Mouse (Mus musculus): ENCODE data around the gene Scimp. TPM values are rescaled to one million over a fixed set of nuclear protein-coding genes. Genes with fewer than 3 reads are reported as not detected.
"Not testable (repeated sequence)": the region's sequence is repeated elsewhere in the genome, so short reads cannot be mapped to it uniquely, and the experiment has no call there.

Gene Scimp
- total and polyA plus RNA-seq, 3 experiments = 0.27 to 0.84 (median 0.70) TPM

DNA sequence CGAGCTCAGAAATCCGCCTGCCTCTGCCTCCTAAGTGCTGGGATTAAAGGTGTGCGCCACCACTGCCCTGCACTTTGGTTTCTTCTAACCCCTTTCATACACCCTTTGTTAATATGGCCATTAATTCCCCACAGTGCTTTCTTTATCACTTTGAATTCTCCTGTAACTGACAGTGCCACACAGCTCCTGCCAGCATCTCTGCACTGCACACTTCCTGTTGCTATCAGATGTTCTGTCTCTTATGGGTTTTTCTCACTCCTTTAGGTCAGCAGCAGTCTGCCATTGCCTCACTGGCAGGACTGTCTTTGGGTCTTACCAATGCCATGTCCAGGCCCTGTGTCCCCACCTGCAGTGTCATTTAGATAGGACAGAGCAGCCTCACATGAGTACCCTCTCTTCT is 41.6 kb downstream of the Scimp start:
- H3K79me2 ChIP-seq (replicated peaks; ENCODE audit: control insufficient read depth, insufficient read depth, low read length) = no peaks in the 10 kb centered on the region
- WGBS = 97% methylated on average over 3 of the region's 3 CpGs
- H3K27ac ChIP-seq = no peak overlapping the region
- DNase-seq = no peak
- intact Hi-C loops (cut with DNase I) = no loop called here
- no peaks in the 10 kb centered on the region for H3K27me3 ChIP-seq (ENCODE audit: control insufficient read depth, insufficient read depth, low read length)
- no peak overlapping the region for H3K9ac ChIP-seq (ENCODE audit: low read depth, low read length)
- no peaks in the 10 kb centered on the region; the same call in 1 of the 2 replicates for H3K4me1 ChIP-seq (ENCODE audit: control insufficient read depth, insufficient read depth, low read length)
- peaks cover 5% of the 10 kb centered on the region for H3K36me3 ChIP-seq (ENCODE audit: control insufficient read depth, insufficient read depth, low read length)
- no peak overlapping the region for H3K4me3 ChIP-seq
- TF ChIP-seq EP300 (IDR thresholded peaks at IDR 0.05; ENCODE audit: insufficient read depth, low read depth, low read length) (no peak), POLR2A (IDR thresholded peaks at IDR 0.05; ENCODE audit: insufficient read depth, low read depth, low read length) (no peak), CTCF (IDR thresholded peaks at IDR 0.05) (no peak)

DNA sequence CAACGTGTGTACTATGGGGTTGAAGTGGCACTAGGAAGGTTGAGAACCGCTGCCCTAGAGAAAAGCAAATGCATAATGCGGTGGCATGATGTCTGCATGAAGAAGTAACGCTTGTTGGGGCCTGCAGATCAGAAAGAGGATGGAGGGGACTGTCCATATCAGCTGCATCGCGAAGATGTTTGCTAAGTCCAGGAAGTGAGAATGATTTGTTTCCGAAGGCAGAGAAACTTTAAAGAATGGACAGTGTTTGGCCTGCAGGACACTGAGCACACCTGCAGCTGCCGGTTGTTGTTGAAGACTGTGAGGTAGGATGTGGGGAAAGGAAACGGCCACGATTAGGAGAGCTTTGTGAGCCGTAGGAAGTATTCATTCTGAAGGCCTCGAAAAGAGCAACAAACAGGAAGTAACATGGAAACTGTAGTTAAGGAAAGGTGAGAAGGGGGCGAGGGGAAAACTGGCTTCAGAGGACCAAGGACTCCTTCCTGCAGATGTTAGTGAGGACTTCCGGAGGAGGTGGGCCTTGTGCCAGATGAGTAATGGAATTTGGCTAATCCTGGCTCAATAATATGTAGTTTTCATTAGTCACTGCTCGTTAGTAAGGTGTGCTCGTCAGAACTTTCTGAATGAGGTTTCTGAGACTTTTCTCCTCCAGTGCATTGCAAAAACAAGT is 46.5 kb downstream of the Scimp start:
- intact Hi-C loops (cut with DNase I) = no loop called here
- H3K9ac ChIP-seq (ENCODE audit: low read depth, low read length) = no peak overlapping the region
- WGBS = 43% methylated on average over 16 of the region's 16 CpGs
- peaks cover 10% of the 10 kb centered on the region for H3K36me3 ChIP-seq (ENCODE audit: control insufficient read depth, insufficient read depth, low read length)
- peaks cover 4% of the 10 kb centered on the region for H3K4me1 ChIP-seq (ENCODE audit: control insufficient read depth, insufficient read depth, low read length)
- TF ChIP-seq EP300 (IDR thresholded peaks at IDR 0.05; ENCODE audit: insufficient read depth, low read depth, low read length) (0 out of 2 replicates have a peak, but pooled peaks have one; percentile 62), POLR2A (IDR thresholded peaks at IDR 0.05; ENCODE audit: insufficient read depth, low read depth, low read length) (0 out of 2 replicates have a peak, but pooled peaks have one; percentile 5), CTCF (IDR thresholded peaks at IDR 0.05) (no peak)
- no peaks in the 10 kb centered on the region for H3K27me3 ChIP-seq (ENCODE audit: control insufficient read depth, insufficient read depth, low read length)
- H3K4me3 ChIP-seq = no peak overlapping the region
- DNase-seq = peak; percentile 36 to 60
- H3K27ac ChIP-seq = peak overlapping the region; percentile 36; the same call in 1 of the 2 replicates
- no peaks in the 10 kb centered on the region for H3K79me2 ChIP-seq (replicated peaks; ENCODE audit: control insufficient read depth, insufficient read depth, low read length)

DNA sequence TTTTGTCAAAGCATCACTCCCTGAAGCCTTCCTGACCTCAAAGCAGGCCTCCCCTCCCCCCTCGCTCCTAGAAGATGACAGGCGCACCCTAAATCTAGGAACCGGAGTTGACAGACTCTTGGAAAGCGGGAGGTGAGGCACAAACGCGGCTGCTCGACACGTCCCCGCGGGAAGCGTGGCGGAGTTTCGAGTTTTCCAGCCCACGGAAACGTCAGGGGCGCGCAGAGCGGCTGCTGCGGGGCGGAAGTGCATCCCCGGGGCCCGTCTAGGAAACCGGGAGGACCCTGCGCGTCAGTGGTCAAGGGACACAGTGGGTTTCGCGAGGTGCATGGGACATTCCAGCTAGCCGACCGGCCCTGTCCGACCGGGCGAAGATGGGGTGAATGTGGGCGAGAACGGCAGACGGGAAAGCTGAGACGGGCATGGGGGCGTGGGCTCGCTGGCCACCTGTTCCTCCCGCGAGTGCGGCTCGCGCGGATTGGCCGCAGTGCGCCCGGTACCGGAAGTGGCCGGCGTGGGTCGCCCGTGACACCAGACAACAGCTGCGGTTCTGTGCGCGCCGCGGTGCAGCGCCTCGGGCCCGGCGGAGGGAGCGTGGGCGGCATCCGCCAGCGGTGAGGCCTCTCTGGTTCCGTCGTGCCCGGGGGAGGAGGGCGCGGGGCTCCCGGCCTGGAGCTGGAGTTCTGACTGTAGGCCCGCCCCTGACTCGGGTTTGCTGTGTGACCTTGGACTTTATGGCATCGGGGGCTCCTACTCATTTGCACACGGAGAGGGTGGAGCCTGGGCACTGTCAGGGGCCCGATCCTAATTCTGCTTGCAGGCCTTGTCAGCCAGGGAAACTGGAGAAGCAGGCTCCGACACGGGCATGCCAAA is 48.2 kb downstream of the Scimp start, which contains the start of gene Zfp3:
TSS of gene Zfp3 (plus strand) at position 274 of the 873 bp plus-strand sequence.
- no peaks in the 10 kb centered on the region for H3K27me3 ChIP-seq (ENCODE audit: control insufficient read depth, insufficient read depth, low read length)
- WGBS = under 1% methylated on average over 77 of the region's 78 CpGs
- TF ChIP-seq CTCF (IDR thresholded peaks at IDR 0.05) (peak; percentile 13; the same call in 1 of the 2 replicates), EP300 (IDR thresholded peaks at IDR 0.05; ENCODE audit: insufficient read depth, low read depth, low read length) (no peak), POLR2A (IDR thresholded peaks at IDR 0.05; ENCODE audit: insufficient read depth, low read depth, low read length) (peak; percentile 48)
- peak within 1 kb of the TSS; percentile 77 for H3K4me3 ChIP-seq
- H3K79me2 ChIP-seq (replicated peaks; ENCODE audit: control insufficient read depth, insufficient read depth, low read length) = no peaks in the 10 kb centered on the region
- H3K4me1 ChIP-seq (ENCODE audit: control insufficient read depth, insufficient read depth, low read length) = peaks cover 4% of the 10 kb centered on the region
- intact Hi-C loops (cut with DNase I) = no loop called here
- peaks cover 10% of the 10 kb centered on the region for H3K36me3 ChIP-seq (ENCODE audit: control insufficient read depth, insufficient read depth, low read length)
- DNase-seq = peak; percentile 84 to 88
- peak within 1 kb of the TSS; percentile 84 for H3K9ac ChIP-seq (ENCODE audit: low read depth, low read length)
- H3K27ac ChIP-seq = peak within 1 kb of the TSS; percentile 89

DNA sequence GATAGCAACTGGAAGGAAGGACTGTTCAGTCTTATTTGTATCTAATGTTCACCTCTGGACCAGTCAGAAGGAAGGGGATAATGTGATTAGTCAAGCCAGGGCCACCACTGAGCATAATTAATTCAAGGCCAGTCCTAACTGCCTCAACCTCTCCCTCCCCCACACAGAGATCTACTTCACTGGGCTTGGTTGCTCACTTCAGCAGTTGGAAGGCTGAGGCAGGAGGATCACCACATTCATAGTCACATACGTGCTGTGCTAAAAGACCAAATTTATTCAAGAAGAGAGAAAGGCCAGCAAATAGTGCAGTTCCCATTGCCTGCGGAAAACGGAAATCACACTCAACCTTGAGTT is 48.8 kb downstream of the Scimp start:
- intact Hi-C loops (cut with DNase I) = no loop called here
- peaks cover 4% of the 10 kb centered on the region for H3K4me1 ChIP-seq (ENCODE audit: control insufficient read depth, insufficient read depth, low read length)
- no peaks in the 10 kb centered on the region for H3K27me3 ChIP-seq (ENCODE audit: control insufficient read depth, insufficient read depth, low read length)
- H3K27ac ChIP-seq = peak overlapping the region; percentile 89
- H3K4me3 ChIP-seq = peak overlapping the region; percentile 77
- WGBS = 20% methylated on average over 3 of the region's 3 CpGs
- no peak for TF ChIP-seq EP300 (IDR thresholded peaks at IDR 0.05; ENCODE audit: insufficient read depth, low read depth, low read length)
- TF ChIP-seq CTCF (IDR thresholded peaks at IDR 0.05) = no peak
- no peak for TF ChIP-seq POLR2A (IDR thresholded peaks at IDR 0.05; ENCODE audit: insufficient read depth, low read depth, low read length)
- no peaks in the 10 kb centered on the region for H3K79me2 ChIP-seq (replicated peaks; ENCODE audit: control insufficient read depth, insufficient read depth, low read length)
- H3K9ac ChIP-seq (ENCODE audit: low read depth, low read length) = peak overlapping the region; percentile 84
- no peak for DNase-seq
- peaks cover 10% of the 10 kb centered on the region for H3K36me3 ChIP-seq (ENCODE audit: control insufficient read depth, insufficient read depth, low read length)

DNA sequence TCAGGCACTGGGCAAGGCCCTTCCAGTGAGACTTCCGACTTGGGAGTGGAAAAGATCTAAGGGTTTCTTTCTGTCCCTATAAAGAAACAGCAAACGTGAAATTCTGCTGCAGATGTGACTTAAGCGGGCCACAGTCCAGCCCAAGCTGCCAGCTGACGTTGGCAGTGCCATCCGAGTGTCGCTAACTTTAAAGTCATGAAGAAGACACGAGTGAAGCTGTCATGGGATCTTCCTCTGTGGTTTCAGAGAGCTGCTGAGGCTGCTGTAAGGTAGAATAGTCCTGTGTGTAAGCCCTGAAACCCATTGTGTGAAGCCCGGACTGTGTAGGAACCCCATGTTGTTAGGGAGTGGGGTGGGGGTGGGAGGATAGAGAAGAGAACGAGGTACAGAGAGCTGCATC is 49.7 kb downstream of the Scimp start:
- DNase-seq = no peak
- Histone ChIP-seq H3K27ac (no peak overlapping the region), H3K9ac (ENCODE audit: low read depth, low read length) (no peak overlapping the region), H3K27me3 (ENCODE audit: control insufficient read depth, insufficient read depth, low read length) (no peaks in the 10 kb centered on the region), H3K4me1 (ENCODE audit: control insufficient read depth, insufficient read depth, low read length) (peaks cover 4% of the 10 kb centered on the region), H3K4me3 (no peak overlapping the region), H3K79me2 (replicated peaks; ENCODE audit: control insufficient read depth, insufficient read depth, low read length) (no peaks in the 10 kb centered on the region), H3K36me3 (ENCODE audit: control insufficient read depth, insufficient read depth, low read length) (peaks cover 10% of the 10 kb centered on the region)
- intact Hi-C loops (cut with DNase I) = no loop called here
- TF ChIP-seq EP300 (IDR thresholded peaks at IDR 0.05; ENCODE audit: insufficient read depth, low read depth, low read length) = no peak
- no peak for TF ChIP-seq CTCF (IDR thresholded peaks at IDR 0.05)
- TF ChIP-seq POLR2A (IDR thresholded peaks at IDR 0.05; ENCODE audit: insufficient read depth, low read depth, low read length) = no peak
- 84% methylated on average over 9 of the region's 9 CpGs for whole genome bisulfite sequencing

DNA sequence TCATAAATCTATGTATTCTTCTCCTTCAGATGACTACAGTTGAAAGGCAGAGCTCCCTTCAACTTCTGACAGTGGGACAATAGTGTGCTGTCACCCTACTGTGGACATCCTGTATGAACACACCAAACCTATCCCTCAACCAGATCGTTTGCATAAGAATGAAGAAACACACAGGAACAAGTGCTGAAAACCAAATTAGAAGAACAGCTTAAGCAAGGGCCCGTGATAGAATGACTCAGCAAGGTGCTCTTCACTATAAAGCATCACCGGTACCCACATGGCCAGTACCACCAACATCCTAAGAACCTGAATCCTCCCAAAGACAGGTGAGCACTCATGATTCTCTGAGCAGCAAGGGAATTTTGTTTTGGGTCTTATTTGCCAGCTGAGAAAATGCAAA is 51.9 kb downstream of the Scimp start:
- intact Hi-C loops (cut with DNase I); H3K9ac ChIP-seq (ENCODE audit: low read depth, low read length): not testable (repeated sequence)
- WGBS = 59% methylated on average over 3 of the region's 3 CpGs

More for the DNA sequence above, 51.9 kb downstream of the Scimp start:
- not testable (repeated sequence) for H3K4me3 ChIP-seq; H3K79me2 ChIP-seq (replicated peaks; ENCODE audit: control insufficient read depth, insufficient read depth, low read length); H3K27ac ChIP-seq; H3K4me1 ChIP-seq (ENCODE audit: control insufficient read depth, insufficient read depth, low read length); H3K36me3 ChIP-seq (ENCODE audit: control insufficient read depth, insufficient read depth, low read length); H3K27me3 ChIP-seq (ENCODE audit: control insufficient read depth, insufficient read depth, low read length); DNase-seq
